Comparison of ENCODE assay signal across 23 mouse cellular contexts in the genomic region with DNA sequence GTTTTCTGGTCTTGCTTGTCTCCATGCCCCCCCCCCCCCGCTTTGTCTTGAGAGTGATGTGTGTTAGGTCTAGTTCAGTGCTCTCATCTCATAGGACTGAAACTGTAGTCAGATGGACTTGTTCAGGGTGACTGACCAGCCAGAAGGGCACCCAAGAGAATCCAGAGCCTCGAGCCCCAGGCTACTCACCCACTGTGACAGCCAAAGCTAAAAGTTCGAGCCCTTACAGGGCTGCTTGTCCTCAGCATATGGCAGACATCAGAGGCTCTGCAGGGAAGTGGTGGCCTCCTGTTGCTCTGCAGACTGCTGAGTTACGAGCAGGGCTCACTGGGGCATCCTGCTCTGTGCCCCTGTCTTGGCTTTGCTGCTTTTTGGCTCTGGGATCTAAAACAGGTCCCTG.
A peak's percentile ranks its signal among the peaks of the same experiment; 100 is the strongest.
DNase-seq lines count a peak whose midpoint lies in the region; ATAC-seq and TF ChIP-seq lines count a peak whose summit lies in the region.
"Had no signal": no experiment of that assay in that cellular context is flagged by ENCODE, and none has a peak within 500 bp of the region (broad histone marks: within the 10 kb centered on the region; RNA-seq: fewer than 3 reads in every experiment).

No protein-coding gene starts in this region.

- TF ChIP-seq POLR2A in kidney, adult 2 months (IDR thresholded peaks at IDR 0.05; ENCODE audit: low read depth, low read length): no peak

- ATAC-seq in forebrain, embryonic 13.5 days: no peak
- ATAC-seq in kidney, embryonic 15.5 days (replicated peaks; ENCODE audit: low FRiP score): peak; percentile 69
- ATAC-seq: activated CD4-positive, CD25-positive, alpha-beta regulatory T cell, adult 4 months; forebrain, embryonic 14.5 days; forebrain, postnatal 0 days had no signal

- H3K9ac ChIP-seq in forebrain, embryonic 13.5 days: no peak overlapping the region
- no peak overlapping the region for H3K9ac ChIP-seq in kidney, embryonic 15.5 days
- H3K9ac ChIP-seq: embryonic facial prominence, embryonic 13.5 days; forebrain, postnatal 0 days; hindbrain, embryonic 14.5 days had no signal

- H3K4me1 ChIP-seq in forebrain, embryonic 10.5 days: peaks cover 33% of the 10 kb centered on the region
- H3K4me1 ChIP-seq in forebrain, embryonic 13.5 days: no peaks in the 10 kb centered on the region; the same call in 1 of the 2 replicates
- H3K4me1 ChIP-seq in kidney, adult 2 months (ENCODE audit: control insufficient read depth, insufficient read depth, low read length): no peaks in the 10 kb centered on the region
- peaks cover 34% of the 10 kb centered on the region for H3K4me1 ChIP-seq in kidney, embryonic 15.5 days

- no peak for TF ChIP-seq CTCF in kidney, adult 2 months (conservative IDR thresholded peaks at IDR 0.05; ENCODE audit: insufficient read depth, insufficient read length, low read depth, low read length)

- no peak overlapping the region for H3K4me2 ChIP-seq in forebrain, embryonic 13.5 days
- no peak overlapping the region for H3K4me2 ChIP-seq in kidney, embryonic 15.5 days
- H3K4me2 ChIP-seq: embryonic facial prominence, embryonic 13.5 days; heart, embryonic 11.5 days; hindbrain, embryonic 14.5 days had no signal

- H3K4me3 ChIP-seq in forebrain, embryonic 10.5 days: no peak overlapping the region
- no peak overlapping the region for H3K4me3 ChIP-seq in forebrain, embryonic 13.5 days
- H3K4me3 ChIP-seq in kidney, adult 2 months (ENCODE audit: insufficient read depth, low read depth, low read length): no peak overlapping the region
- no peak overlapping the region for H3K4me3 ChIP-seq in kidney, embryonic 15.5 days (replicated peaks)
- H3K4me3 ChIP-seq: embryonic facial prominence, embryonic 10.5 days; embryonic facial prominence, embryonic 13.5 days; erythroblast, embryonic 14.5 days; gastrocnemius, adult 2 months had no signal

- H3K27me3 ChIP-seq in forebrain, embryonic 10.5 days (ENCODE audit: poor library complexity, severe bottlenecking): no peaks in the 10 kb centered on the region
- no peaks in the 10 kb centered on the region for H3K27me3 ChIP-seq in forebrain, embryonic 13.5 days
- H3K27me3 ChIP-seq in kidney, adult 2 months (replicated peaks; ENCODE audit: control insufficient read depth, insufficient read depth, low read length): no peaks in the 10 kb centered on the region
- H3K27me3 ChIP-seq in kidney, embryonic 15.5 days: peaks cover 11% of the 10 kb centered on the region
- H3K27me3 ChIP-seq: embryonic facial prominence, embryonic 13.5 days had no signal

- H3K36me3 ChIP-seq in forebrain, embryonic 10.5 days (replicated peaks): no peaks in the 10 kb centered on the region
- H3K36me3 ChIP-seq in forebrain, embryonic 13.5 days (ENCODE audit: poor library complexity, severe bottlenecking): no peaks in the 10 kb centered on the region
- no peaks in the 10 kb centered on the region for H3K36me3 ChIP-seq in kidney, adult 2 months (ENCODE audit: control insufficient read depth, insufficient read depth, low read length)
- H3K36me3 ChIP-seq in kidney, embryonic 15.5 days: no peaks in the 10 kb centered on the region
- H3K36me3 ChIP-seq: embryonic facial prominence, embryonic 10.5 days; embryonic facial prominence, embryonic 13.5 days had no signal

- 66% methylated on average over 4 of the region's 4 CpGs for WGBS in forebrain, embryonic 10.5 days
- WGBS in forebrain, embryonic 13.5 days: 50% methylated on average over 4 of the region's 4 CpGs
- 46% methylated on average over 4 of the region's 4 CpGs for WGBS in kidney, adult 2 months
- 11% methylated on average over 4 of the region's 4 CpGs for WGBS in kidney, embryonic 15.5 days

- no peak for DNase-seq in forebrain, embryonic 10.5 days (ENCODE audit: extremely low spot score, low spot score)
- peak; percentile 40 for DNase-seq in kidney, adult 2 months
- DNase-seq in kidney, postnatal 10 days: no peak
- DNase-seq in kidney, postnatal 14 days: no peak
- DNase-seq: adrenal gland, adult 8-10 months; adrenal gland, postnatal 25 days; cerebellum, adult 11-12 months; cerebellum, adult 8-10 months; cerebellum, postnatal 36 days; embryo, embryonic 11 days; forebrain, postnatal 0 days; gastrocnemius, adult 2 months; gastrocnemius, postnatal 14 days; heart, adult 11 months had no signal

- peak overlapping the region; percentile 56; the same call in 1 of the 2 replicates for H3K27ac ChIP-seq in forebrain, embryonic 10.5 days
- no peak overlapping the region for H3K27ac ChIP-seq in forebrain, embryonic 13.5 days
- no peak overlapping the region for H3K27ac ChIP-seq in kidney, adult 2 months (ENCODE audit: insufficient read depth, low read depth, low read length)
- no peak overlapping the region for H3K27ac ChIP-seq in kidney, embryonic 15.5 days
- H3K27ac ChIP-seq: embryonic facial prominence, embryonic 10.5 days; embryonic facial prominence, embryonic 13.5 days; gastrocnemius, adult 2 months; hindbrain, embryonic 14.5 days had no signal

- H3K9me3 ChIP-seq in forebrain, embryonic 10.5 days: no peaks in the 10 kb centered on the region
- no peaks in the 10 kb centered on the region for H3K9me3 ChIP-seq in forebrain, embryonic 13.5 days (replicated peaks)
- no peaks in the 10 kb centered on the region for H3K9me3 ChIP-seq in kidney, embryonic 15.5 days (replicated peaks)
- H3K9me3 ChIP-seq: embryonic facial prominence, embryonic 10.5 days; embryonic facial prominence, embryonic 13.5 days had no signal
